In the genomic region with DNA sequence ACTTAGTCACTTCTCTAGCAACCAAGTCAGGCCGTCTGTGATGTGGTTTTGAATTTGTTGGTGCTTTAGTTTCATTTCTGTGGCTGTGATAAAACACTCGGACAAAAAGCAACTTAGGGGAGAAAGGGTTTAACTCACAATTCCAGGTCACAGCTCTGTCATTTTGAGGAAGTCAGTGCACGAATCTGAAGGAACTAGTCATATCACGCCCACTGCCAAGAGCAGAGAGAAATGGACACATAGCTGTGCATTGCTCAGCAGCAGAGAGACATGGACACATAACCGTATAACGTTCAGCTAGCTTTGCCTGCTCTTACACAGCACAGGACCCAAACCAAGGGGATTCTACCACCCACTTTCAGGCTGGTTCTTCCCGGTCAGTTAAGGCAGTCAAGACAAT, we compare ENCODE assay signal across 25 mouse cellular contexts. TPM values are rescaled to one million over a fixed set of nuclear protein-coding genes. Genes with fewer than 3 reads are reported as not detected.
DNase-seq lines count a peak whose midpoint lies in the region; ATAC-seq lines count a peak whose summit lies in the region.
"Had no signal": no experiment of that assay in that cellular context is flagged by ENCODE, and none has a peak within 500 bp of the region (broad histone marks: within the 10 kb centered on the region; RNA-seq: fewer than 3 reads in every experiment).

No protein-coding gene starts in this region.

- peak; percentile 17 for DNase-seq in midbrain, embryonic 11.5 days (ENCODE audit: low spot score, missing footprints)
- peak; percentile 27 for DNase-seq in induced T-regulatory cell, adult 2 months (ENCODE audit: low read depth)
- DNase-seq in adrenal gland, adult (ENCODE audit: inconsistent age in 2 of 2, low spot score in 1 of 2): no peak
- DNase-seq: adrenal gland, adult 2 months; adrenal gland, postnatal 25 days; cerebellum, adult 18-20 months; cerebellum, adult 9-11 months; cerebellum, postnatal 36 days; gastrocnemius, postnatal 14 days; heart, postnatal 4 days had no signal

- no peak for ATAC-seq in midbrain, embryonic 11.5 days (ENCODE audit: low FRiP score)
- ATAC-seq in midbrain, embryonic 16.5 days: no peak
- ATAC-seq in kidney, embryonic 14.5 days (ENCODE audit: low FRiP score, low TSS enrichment): no peak
- ATAC-seq in hindbrain, embryonic 13.5 days (ENCODE audit: low FRiP score): no peak
- ATAC-seq: activated CD4-positive, CD25-positive, alpha-beta regulatory T cell, adult 4 months; CD4-positive, CD25-positive, alpha-beta regulatory T cell, adult 4 months; forebrain, embryonic 16.5 days; hindbrain, postnatal 0 days; Patski had no signal

- H3K4me2 ChIP-seq in midbrain, embryonic 11.5 days: no peak overlapping the region
- no peak overlapping the region for H3K4me2 ChIP-seq in midbrain, embryonic 16.5 days (ENCODE audit: low read length)
- H3K4me2 ChIP-seq in kidney, embryonic 14.5 days (replicated peaks; ENCODE audit: low read depth, low read length): no peak overlapping the region
- no peak overlapping the region for H3K4me2 ChIP-seq in hindbrain, embryonic 13.5 days
- H3K4me2 ChIP-seq: embryonic facial prominence, embryonic 13.5 days; forebrain, embryonic 12.5 days; heart, embryonic 13.5 days; hindbrain, embryonic 12.5 days had no signal

- H3K27me3 ChIP-seq in midbrain, embryonic 11.5 days (ENCODE audit: control insufficient read depth, insufficient read depth, low read length): no peaks in the 10 kb centered on the region
- no peaks in the 10 kb centered on the region for H3K27me3 ChIP-seq in midbrain, embryonic 16.5 days (ENCODE audit: control insufficient read depth, insufficient read depth, low read depth, low read length)
- peaks cover 69% of the 10 kb centered on the region for H3K27me3 ChIP-seq in megakaryocyte, embryonic 14.5 days (replicated peaks)
- no peaks in the 10 kb centered on the region for H3K27me3 ChIP-seq in kidney, embryonic 14.5 days (ENCODE audit: control insufficient read depth, insufficient read depth, low read length)
- no peaks in the 10 kb centered on the region for H3K27me3 ChIP-seq in hindbrain, embryonic 13.5 days
- H3K27me3 ChIP-seq: embryonic facial prominence, embryonic 13.5 days; forebrain, embryonic 12.5 days; heart, embryonic 13.5 days; hindbrain, embryonic 12.5 days; Patski had no signal

- no peaks in the 10 kb centered on the region for H3K9me3 ChIP-seq in midbrain, embryonic 11.5 days (ENCODE audit: control insufficient read depth, low read length)
- H3K9me3 ChIP-seq in midbrain, embryonic 16.5 days (replicated peaks; ENCODE audit: control insufficient read depth, low read length, poor library complexity, severe bottlenecking): no peaks in the 10 kb centered on the region
- peaks cover 33% of the 10 kb centered on the region for H3K9me3 ChIP-seq in megakaryocyte, embryonic 14.5 days
- H3K9me3 ChIP-seq in kidney, embryonic 14.5 days (ENCODE audit: control insufficient read depth, low read length): no peaks in the 10 kb centered on the region
- no peaks in the 10 kb centered on the region for H3K9me3 ChIP-seq in hindbrain, embryonic 13.5 days
- H3K9me3 ChIP-seq: embryonic facial prominence, embryonic 13.5 days; forebrain, embryonic 12.5 days; heart, embryonic 13.5 days; hindbrain, embryonic 12.5 days had no signal

- H3K36me3 ChIP-seq in midbrain, embryonic 11.5 days (ENCODE audit: control insufficient read depth, insufficient read depth, low read length): no peaks in the 10 kb centered on the region
- no peaks in the 10 kb centered on the region for H3K36me3 ChIP-seq in midbrain, embryonic 16.5 days (ENCODE audit: control insufficient read depth, insufficient read depth, low read length)
- H3K36me3 ChIP-seq in megakaryocyte, embryonic 14.5 days (replicated peaks; ENCODE audit: low read length): no peaks in the 10 kb centered on the region
- no peaks in the 10 kb centered on the region for H3K36me3 ChIP-seq in kidney, embryonic 14.5 days (ENCODE audit: control insufficient read depth, insufficient read depth, low read length)
- no peaks in the 10 kb centered on the region for H3K36me3 ChIP-seq in hindbrain, embryonic 13.5 days
- H3K36me3 ChIP-seq: embryonic facial prominence, embryonic 13.5 days; forebrain, embryonic 12.5 days; G1E; heart, embryonic 13.5 days; hindbrain, embryonic 12.5 days had no signal

- peaks cover 5% of the 10 kb centered on the region; the same call in 1 of the 2 replicates for H3K4me1 ChIP-seq in midbrain, embryonic 11.5 days (ENCODE audit: control insufficient read depth, insufficient read depth, low read length)
- H3K4me1 ChIP-seq in midbrain, embryonic 16.5 days (ENCODE audit: control insufficient read depth, insufficient read depth, low read length): 0 out of 2 replicates have a peak, but pooled peaks cover 4% of the 10 kb centered on the region
- H3K4me1 ChIP-seq in megakaryocyte, embryonic 14.5 days: peaks cover 39% of the 10 kb centered on the region
- 0 out of 2 replicates have a peak, but pooled peaks cover 4% of the 10 kb centered on the region for H3K4me1 ChIP-seq in kidney, embryonic 14.5 days (ENCODE audit: control insufficient read depth, insufficient read depth, low read length)
- H3K4me1 ChIP-seq in hindbrain, embryonic 13.5 days (replicated peaks): peaks cover 7% of the 10 kb centered on the region

- no peak overlapping the region for H3K27ac ChIP-seq in midbrain, embryonic 11.5 days (ENCODE audit: low read depth, low read length)
- no peak overlapping the region for H3K27ac ChIP-seq in midbrain, embryonic 16.5 days (ENCODE audit: low read length)
- no peak overlapping the region for H3K27ac ChIP-seq in kidney, embryonic 14.5 days (ENCODE audit: low read depth, low read length)
- H3K27ac ChIP-seq in hindbrain, embryonic 13.5 days: no peak overlapping the region
- H3K27ac ChIP-seq: embryonic facial prominence, embryonic 13.5 days; forebrain, embryonic 12.5 days; heart, embryonic 13.5 days; hindbrain, embryonic 12.5 days; hindbrain, postnatal 0 days had no signal

- WGBS in midbrain, embryonic 11.5 days: 89% methylated on average over 7 of the region's 7 CpGs
- WGBS in midbrain, embryonic 16.5 days: 91% methylated on average over 7 of the region's 7 CpGs
- WGBS in kidney, embryonic 14.5 days: 87% methylated on average over 7 of the region's 7 CpGs
- 91% methylated on average over 7 of the region's 7 CpGs for WGBS in hindbrain, embryonic 13.5 days

- no peak overlapping the region for H3K4me3 ChIP-seq in midbrain, embryonic 11.5 days (ENCODE audit: low read depth, low read length)
- no peak overlapping the region for H3K4me3 ChIP-seq in midbrain, embryonic 16.5 days (ENCODE audit: low read depth, low read length)
- H3K4me3 ChIP-seq in megakaryocyte, embryonic 14.5 days (replicated peaks): peak overlapping the region; percentile 42
- no peak overlapping the region for H3K4me3 ChIP-seq in kidney, embryonic 14.5 days (ENCODE audit: low read length)
- no peak overlapping the region for H3K4me3 ChIP-seq in hindbrain, embryonic 13.5 days
- H3K4me3 ChIP-seq: embryonic facial prominence, embryonic 13.5 days; forebrain, embryonic 12.5 days; heart, embryonic 13.5 days; hindbrain, embryonic 12.5 days had no signal

- no peak overlapping the region for H3K9ac ChIP-seq in midbrain, embryonic 11.5 days (ENCODE audit: low read length)
- no peak overlapping the region for H3K9ac ChIP-seq in midbrain, embryonic 16.5 days (ENCODE audit: low read depth, low read length)
- H3K9ac ChIP-seq in kidney, embryonic 14.5 days (ENCODE audit: low read depth, low read length): no peak overlapping the region
- H3K9ac ChIP-seq in hindbrain, embryonic 13.5 days: no peak overlapping the region
- H3K9ac ChIP-seq: embryonic facial prominence, embryonic 13.5 days; forebrain, embryonic 12.5 days; heart, embryonic 13.5 days; hindbrain, embryonic 12.5 days had no signal

RNA-seq across cellular contexts. Expression of a gene that starts 4.3 kb away (rescaled TPM):
- 113 and 119 TPM in 2 replicates for polyA plus RNA-seq in midbrain, embryonic 11.5 days (2014; fragmentation: Nextera tagmentation; extraction: Ambion mirVana)
- polyA plus RNA-seq in midbrain, embryonic 16.5 days (2015; fragmentation: Nextera tagmentation; extraction: Ambion mirVana): 16.6 and 19.4 TPM in 2 replicates
- polyA plus RNA-seq in megakaryocyte, embryonic 14.5 days (2012; ENCODE audit: insufficient read depth, low replicate concordance): 1.3 and 2.2 TPM in 2 replicates
- polyA plus RNA-seq in kidney, embryonic 14.5 days (2014; fragmentation: Nextera tagmentation; extraction: Ambion mirVana): 25.3 and 52.4 TPM in 2 replicates
- 24.4 and 26.8 TPM in 2 replicates for polyA plus RNA-seq in hindbrain, embryonic 13.5 days (2015; fragmentation: Nextera tagmentation; extraction: Ambion mirVana)

RNA-seq across cellular contexts. Expression of a gene that starts 13.0 kb away (rescaled TPM):
- polyA plus RNA-seq in midbrain, embryonic 11.5 days (2014; fragmentation: Nextera tagmentation; extraction: Ambion mirVana): not detected in 2 replicates
- not detected in 2 replicates for polyA plus RNA-seq in midbrain, embryonic 16.5 days (2015; fragmentation: Nextera tagmentation; extraction: Ambion mirVana)
- polyA plus RNA-seq in megakaryocyte, embryonic 14.5 days (2012; ENCODE audit: insufficient read depth, low replicate concordance): not detected in 2 replicates
- polyA plus RNA-seq in kidney, embryonic 14.5 days (2014; fragmentation: Nextera tagmentation; extraction: Ambion mirVana): 0.14 TPM in 1 of 2 replicates, not detected in the other
- 0.16 TPM in 1 of 2 replicates, not detected in the other for polyA plus RNA-seq in hindbrain, embryonic 13.5 days (2015; fragmentation: Nextera tagmentation; extraction: Ambion mirVana)
- polyA plus RNA-seq: activated CD4-positive, CD25-positive, alpha-beta regulatory T cell, adult 4 months; adrenal gland, adult 2 months; CD4-positive, CD25-positive, alpha-beta regulatory T cell, adult 4 months; forebrain, embryonic 12.5 days; forebrain, embryonic 16.5 days; G1E; heart, postnatal 0 days; hindbrain, postnatal 0 days; Patski had no signal

Comparison
In these comparisons a context has a peak if more than half of its experiments do, and no peak if none do; other contexts are left out.
1. DNase-seq: peak in midbrain, embryonic 11.5 days (single experiment) and induced T-regulatory cell, adult 2 months (single experiment); none in adrenal gland, adult (0 of 2).